Mouse (Mus musculus): ENCODE data around the gene Kif5a.

Kif5a gene

GRCm38 (mm10) chr10:127289573-127290191, 26.5 kb upstream of the Kif5a start:
- CTCF ChIA-PET = interaction anchor here (0.8 kb wide), 1 partner anchor 366 kb away, joined by 4 read pairs; no protein-coding TSS in a partner anchor

- CTCF ChIA-PET = interaction anchor here (0.8 kb wide), 1 partner anchor 367 kb away, joined by 4 read pairs; no protein-coding TSS in a partner anchor
These were observed 25.8 kb upstream of the Kif5a start, which contains the start of gene Mbd6 for GRCm38 (mm10) chr10:127288800-127289572. TSS of gene Mbd6 (minus strand) at chr10:127289018.

- CTCF ChIA-PET = no interaction called here
These were observed 25.2 kb upstream of the Kif5a start for GRCm38 (mm10) chr10:127288328-127288799.

- CTCF ChIA-PET = no interaction called here
These were observed 24.8 kb upstream of the Kif5a start for GRCm38 (mm10) chr10:127287936-127288293.

- CTCF ChIA-PET = no interaction called here
These were observed 24.3 kb upstream of the Kif5a start for GRCm38 (mm10) chr10:127287271-127287935.

- CTCF ChIA-PET = no interaction called here
These were observed 23.6 kb upstream of the Kif5a start for GRCm38 (mm10) chr10:127286730-127287129.

- CTCF ChIA-PET = interaction anchor here (0.6 kb wide), 1 partner anchor 8 kb away, joined by 3 read pairs; no protein-coding TSS in a partner anchor
These were observed 23.0 kb upstream of the Kif5a start for GRCm38 (mm10) chr10:127286194-127286593.

- CTCF ChIA-PET = interaction anchor here (0.6 kb wide), 1 partner anchor 9 kb away, joined by 3 read pairs; no protein-coding TSS in a partner anchor
These were observed 22.5 kb upstream of the Kif5a start for GRCm38 (mm10) chr10:127285644-127286043.

- CTCF ChIA-PET = interaction anchor here (0.6 kb wide), 1 partner anchor 837 kb away, joined by 9 read pairs; no protein-coding TSS in a partner anchor
These were observed 21.8 kb upstream of the Kif5a start for GRCm38 (mm10) chr10:127284724-127285500.

GRCm38 (mm10) chr10:127284105-127284622, 21.0 kb upstream of the Kif5a start:
- CTCF ChIA-PET = interaction anchor here (0.6 kb wide), 1 partner anchor 837 kb away, joined by 9 read pairs; no protein-coding TSS in a partner anchor

- CTCF ChIA-PET = no interaction called here
These were observed 19.6 kb upstream of the Kif5a start for GRCm38 (mm10) chr10:127282620-127283215.

GRCm38 (mm10) chr10:127281316-127281715, 18.2 kb upstream of the Kif5a start:
- CTCF ChIA-PET = no interaction called here

GRCm38 (mm10) chr10:127279730-127280129, 16.6 kb upstream of the Kif5a start:
- CTCF ChIA-PET = interaction anchor here (0.7 kb wide), 1 partner anchor 78 kb away, joined by 4 read pairs; no protein-coding TSS in a partner anchor

GRCm38 (mm10) chr10:127274261-127275022, 11.3 kb upstream of the Kif5a start:
- CTCF ChIA-PET = no interaction called here

- CTCF ChIA-PET = no interaction called here
These were observed 9.2 kb upstream of the Kif5a start for GRCm38 (mm10) chr10:127272371-127272770.

GRCm38 (mm10) chr10:127269884-127270283, 6.7 kb upstream of the Kif5a start:
- CTCF ChIA-PET = no interaction called here

- CTCF ChIA-PET = no interaction called here
These were observed 5.9 kb upstream of the Kif5a start for GRCm38 (mm10) chr10:127269036-127269435.

- CTCF ChIA-PET = no interaction called here
These were observed 5.3 kb upstream of the Kif5a start for GRCm38 (mm10) chr10:127268401-127268800.

GRCm38 (mm10) chr10:127267318-127267717, 4.2 kb upstream of the Kif5a start:
- CTCF ChIA-PET = no interaction called here

Measured in spleen, embryonic (tissue).